Mouse (Mus musculus) MEL-GATA-1-ER (cell line): ENCODE data around the gene Ugt1a6b.
"Not testable (repeated sequence)": the region's sequence is repeated elsewhere in the genome, so short reads cannot be mapped to it uniquely, and the experiment has no call there.

ENCODE experiments used
- DNase-seq: peaks from one replicate; pipeline ENCODE4 v3.0.0-alpha.2; 2012; ENCODE audit warnings: low read depth; ENCODE audit errors: extremely low read depth

Ugt1a6b gene

DNA sequence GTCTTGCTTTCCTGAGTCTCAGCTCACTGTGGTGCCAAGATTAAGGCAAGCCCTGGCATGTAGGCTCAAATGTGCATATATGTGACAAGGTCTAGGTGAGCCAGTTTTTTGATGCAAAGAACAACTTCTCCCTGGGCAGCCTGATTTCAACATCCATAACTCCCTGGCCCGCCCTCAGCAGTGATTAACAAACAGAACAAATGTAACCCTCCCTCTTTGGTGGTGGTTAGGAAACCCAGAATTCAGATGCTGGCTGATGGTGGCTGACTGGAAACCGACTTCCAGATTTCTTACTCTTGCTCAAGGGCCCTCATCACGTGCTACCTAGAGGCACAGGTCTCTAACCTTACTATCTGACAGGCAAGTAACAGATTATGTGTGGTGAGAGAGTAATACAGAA lies at the start of gene Ugt1a6b:
TSS of gene Ugt1a6b (plus strand) at position 234 of the 400 bp plus-strand sequence.
- DNase-seq = not testable (repeated sequence)

DNA sequence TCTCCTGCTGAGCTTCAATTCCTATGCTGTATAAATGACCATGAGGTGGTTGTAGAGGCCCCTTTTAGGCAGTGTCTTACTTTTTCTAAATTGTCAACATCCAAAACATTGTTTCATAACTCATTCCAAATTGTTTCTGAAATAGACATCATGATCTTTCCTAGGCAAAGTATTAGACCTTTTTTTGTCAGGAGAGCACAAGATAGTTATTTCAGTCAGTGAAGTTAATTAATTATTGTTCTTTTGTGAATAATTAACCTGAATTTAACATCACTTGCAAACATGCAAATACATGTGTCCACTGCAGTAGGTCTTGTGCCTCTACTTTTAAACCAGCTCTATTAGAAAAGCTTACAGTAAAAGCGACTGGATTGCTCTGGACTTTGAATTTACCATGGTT lies 48.0 kb upstream of the Ugt1a6b start, which contains the start of gene Ugt1a10:
TSS of gene Ugt1a10 (plus strand) at position 301 of the 400 bp plus-strand sequence.
- no peak for DNase-seq

DNA sequence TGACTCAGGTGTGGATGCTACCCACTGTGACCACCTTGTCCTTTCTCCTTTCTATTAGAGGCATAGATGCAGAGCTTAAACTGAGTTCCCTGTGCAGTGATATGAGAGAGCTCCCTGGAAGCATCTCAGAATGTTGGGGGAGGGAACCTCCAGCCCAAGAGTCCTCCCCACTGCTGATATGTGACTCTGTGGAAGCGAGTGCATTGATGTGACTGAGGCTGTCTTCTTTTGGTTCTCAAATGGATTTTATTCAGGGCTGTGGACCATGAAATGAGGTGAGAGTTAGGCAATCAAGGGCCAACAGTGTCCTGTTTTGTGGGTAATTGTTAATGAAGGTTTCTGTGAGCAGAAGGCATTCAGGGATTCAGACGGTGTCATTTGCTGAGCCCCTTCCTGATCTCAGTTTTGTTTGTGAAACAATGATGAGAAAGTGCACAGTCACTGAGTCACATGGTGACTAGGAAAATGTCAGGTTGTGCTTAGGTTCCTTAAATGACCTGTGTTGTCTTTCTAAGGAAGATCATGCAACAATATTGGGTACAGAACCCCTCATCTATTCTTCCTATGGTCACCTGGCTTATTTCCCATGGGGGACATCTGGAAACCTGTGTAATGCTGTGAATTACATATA lies 36.5 kb upstream of the Ugt1a6b start:
- DNase-seq = not testable (repeated sequence)

DNA sequence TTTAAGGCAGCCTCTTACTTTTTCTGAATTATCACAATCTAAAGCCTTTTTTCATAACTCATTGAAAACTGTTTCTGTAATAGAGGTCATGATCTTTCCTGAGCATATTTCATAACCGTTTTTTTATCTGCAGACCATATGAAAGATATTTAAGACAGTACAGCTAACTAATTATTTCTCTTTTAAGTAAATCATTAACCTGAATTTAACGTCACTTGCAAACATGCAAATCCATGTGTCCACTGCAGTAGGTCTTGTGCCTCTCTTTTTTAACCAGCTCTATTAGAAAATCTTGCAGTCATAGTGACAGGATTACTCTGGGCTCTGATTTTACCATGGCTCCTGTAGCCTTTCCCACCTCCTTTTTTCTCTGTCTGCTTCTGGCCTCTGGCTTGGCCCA lies 32.6 kb upstream of the Ugt1a6b start, which contains the start of gene Ugt1a9:
TSS of gene Ugt1a9 (plus strand) at position 306 of the 400 bp plus-strand sequence.
- DNase-seq = no peak

DNA sequence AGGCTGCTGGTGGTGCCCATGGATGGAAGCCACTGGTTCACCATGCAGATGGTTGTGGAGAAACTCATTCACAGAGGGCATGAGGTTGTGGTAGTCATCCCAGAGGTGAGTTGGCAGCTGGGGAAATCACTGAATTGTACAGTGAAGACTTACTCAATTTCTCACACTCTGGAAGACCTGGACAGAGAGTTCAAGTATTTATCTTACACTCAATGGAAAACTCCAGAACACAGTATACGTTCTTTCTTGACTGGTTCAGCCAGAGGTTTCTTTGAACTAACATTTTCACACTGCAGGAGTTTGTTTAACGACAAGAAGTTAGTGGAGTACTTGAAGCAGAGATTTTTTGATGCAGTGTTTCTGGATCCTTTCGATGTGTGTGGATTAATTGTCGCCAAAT lies 32.1 kb upstream of the Ugt1a6b start:
- DNase-seq = no peak

DNA sequence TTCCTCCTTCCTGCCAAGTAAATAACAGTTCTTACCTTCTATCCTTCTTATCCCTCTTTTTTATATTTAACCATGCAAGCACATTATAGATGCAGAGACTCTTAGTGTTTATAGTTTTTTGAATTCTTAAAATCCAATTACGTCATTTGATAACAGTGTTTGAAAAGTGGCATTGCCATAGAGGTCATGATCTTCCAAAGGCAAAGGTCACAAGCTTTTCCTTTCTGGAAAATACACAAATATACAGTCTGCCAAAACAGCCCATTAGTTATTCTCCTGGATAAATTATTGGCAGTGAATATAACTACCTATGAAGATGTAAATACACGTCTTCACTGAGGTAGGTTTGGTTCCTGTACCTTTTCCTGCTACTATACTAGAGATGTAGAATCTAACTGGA lies 28.6 kb upstream of the Ugt1a6b start:
- no peak for DNase-seq

DNA sequence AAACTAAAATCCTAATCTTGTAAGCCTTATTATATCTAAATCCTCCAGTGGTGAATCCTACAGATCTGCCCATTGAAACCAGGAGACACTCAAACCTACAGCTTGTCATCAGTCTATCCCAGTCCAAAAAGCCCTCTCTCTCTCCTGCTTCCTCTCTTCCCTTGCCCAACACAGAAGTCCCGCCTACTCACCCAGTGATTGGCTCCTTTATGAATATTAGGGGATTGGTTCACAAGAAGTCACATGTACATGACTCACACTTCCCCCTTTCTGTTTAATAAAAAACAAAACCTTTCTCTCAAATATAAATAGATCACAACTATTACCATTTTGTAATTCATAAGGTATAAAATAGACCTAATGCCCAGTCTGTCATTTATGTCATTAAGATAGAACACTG lies 25.9 kb upstream of the Ugt1a6b start:
- DNase-seq = peak; percentile 18

DNA sequence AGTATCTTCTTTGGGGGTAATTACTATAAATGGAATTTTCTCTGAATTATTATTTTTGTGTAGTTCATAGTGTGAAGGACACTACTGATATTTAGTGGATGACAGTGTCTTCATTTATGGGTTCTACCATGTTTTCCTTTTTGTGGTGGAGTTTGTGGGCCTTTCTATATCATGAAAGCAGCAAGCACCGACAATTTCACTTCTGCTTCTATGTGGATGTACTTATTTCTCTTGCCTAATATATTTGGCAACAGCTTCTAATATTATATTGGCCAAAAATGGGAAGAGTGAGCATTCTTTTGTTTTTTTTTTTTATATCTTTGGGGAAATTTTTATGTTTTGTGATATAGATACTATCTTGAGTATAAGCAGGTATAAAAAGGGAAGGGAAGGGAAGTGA lies 21.4 kb upstream of the Ugt1a6b start:
- no peak for DNase-seq

DNA sequence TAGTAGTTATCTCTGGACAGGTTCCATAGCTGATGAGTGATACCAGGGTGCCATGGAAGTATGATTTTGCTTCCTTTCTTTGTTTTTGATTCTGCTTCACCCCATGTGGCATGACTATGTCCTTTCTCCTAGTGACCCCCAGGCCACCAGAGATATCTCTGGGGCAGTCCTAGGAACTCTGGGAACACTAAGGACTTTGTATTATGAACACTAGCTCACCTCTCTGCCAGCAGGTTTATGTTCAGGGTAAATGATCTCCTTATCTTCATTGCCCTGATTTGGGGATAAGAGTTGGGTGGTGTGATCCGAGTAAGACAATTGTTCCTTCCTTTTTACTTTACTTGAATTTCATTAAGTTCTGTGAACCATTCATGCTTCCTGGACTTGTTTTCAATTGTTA lies 16.9 kb upstream of the Ugt1a6b start:
- DNase-seq = no peak

DNA sequence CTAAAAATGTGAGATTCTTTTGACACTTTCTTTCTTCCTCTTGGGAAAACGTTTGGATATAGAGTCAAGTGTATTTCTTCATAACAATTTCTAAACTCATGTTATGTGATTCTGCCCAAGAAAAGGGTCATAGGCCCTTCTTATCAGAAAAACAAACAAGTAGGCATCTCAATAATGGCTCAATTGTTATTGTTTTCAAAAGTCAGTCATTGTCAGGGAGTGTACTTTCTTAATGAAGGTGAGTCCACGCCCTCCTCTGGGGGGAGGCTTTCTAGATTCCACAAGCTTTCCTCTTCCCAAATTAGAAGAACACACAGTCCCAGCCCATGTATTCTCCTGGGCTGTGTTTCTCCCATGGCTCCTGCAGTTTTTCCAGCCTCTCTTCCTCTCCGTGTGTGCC lies 15.5 kb upstream of the Ugt1a6b start, which contains the start of gene Ugt1a8:
TSS of gene Ugt1a8 (plus strand) at position 301 of the 400 bp plus-strand sequence.
- DNase-seq = no peak

DNA sequence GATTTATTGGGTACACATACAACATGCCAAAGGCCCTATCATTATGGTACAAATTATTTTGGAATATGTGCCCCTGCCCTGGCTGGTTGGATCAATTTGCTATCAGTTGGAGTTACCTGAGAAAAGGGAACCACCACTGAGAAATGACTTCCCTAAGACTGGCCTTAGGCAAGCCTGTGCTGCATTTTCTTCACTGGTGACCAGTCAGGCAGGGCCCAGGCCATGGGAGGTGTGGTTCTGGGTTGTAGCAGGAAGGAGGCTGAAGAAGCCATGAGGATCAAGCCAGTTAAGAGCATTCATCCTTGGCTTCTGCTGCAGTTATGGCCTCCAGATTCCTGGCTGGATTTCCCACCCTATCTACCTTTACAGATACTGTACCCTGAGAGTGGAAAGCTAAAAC lies 10.7 kb upstream of the Ugt1a6b start:
- DNase-seq = no peak

DNA sequence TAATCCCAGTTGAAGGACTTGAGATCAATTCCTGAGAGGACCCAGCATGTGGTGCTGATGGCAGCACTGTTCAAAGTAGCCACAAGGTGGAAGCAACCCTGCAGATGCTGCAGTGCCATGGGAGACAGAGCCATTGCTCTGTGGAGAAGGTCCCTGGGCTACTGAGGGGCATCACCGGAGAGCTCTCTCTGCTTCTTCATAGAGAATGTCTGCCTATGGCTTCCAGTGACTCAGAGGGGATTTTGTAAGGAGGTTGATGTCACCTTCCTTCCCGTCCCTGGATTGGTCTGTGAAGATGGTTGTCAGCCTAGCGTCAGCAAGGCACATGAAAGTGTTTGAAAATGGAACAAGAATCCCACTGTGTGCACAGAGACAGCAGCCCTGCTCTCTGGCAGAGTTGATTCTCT lies 8.8 kb upstream of the Ugt1a6b start:
- peak; percentile 2 for DNase-seq

DNA sequence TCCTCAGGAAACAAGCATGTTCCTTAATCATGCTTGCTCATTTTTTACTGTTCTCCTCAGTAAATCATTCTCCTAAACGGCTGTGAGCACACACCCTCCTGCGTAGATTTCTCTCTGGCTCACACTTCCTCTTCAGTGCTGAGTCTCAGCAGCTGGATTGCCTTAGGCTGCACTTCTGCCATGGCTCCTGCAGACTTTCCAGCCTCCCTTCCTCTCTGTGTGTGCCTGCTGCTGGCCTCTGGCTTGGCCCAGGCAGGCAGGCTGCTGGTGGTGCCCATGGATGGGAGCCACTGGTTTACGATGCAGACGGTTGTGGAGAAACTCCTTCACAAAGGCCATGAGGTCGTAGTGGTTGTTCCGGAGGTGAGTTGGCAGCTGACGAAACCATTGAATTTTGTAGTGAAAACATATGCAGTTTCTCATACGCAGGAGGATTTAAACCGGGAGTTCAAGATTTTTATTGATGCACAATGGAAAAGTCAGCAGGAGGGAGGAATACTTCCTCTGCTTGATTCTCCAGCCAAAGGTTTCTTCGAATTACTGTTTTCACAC lies 8.0 kb upstream of the Ugt1a6b start, which contains the start of gene Ugt1a7c:
TSS of gene Ugt1a7c (plus strand) at position 122 of the 552 bp plus-strand sequence.
- DNase-seq = peak; percentile 26

DNA sequence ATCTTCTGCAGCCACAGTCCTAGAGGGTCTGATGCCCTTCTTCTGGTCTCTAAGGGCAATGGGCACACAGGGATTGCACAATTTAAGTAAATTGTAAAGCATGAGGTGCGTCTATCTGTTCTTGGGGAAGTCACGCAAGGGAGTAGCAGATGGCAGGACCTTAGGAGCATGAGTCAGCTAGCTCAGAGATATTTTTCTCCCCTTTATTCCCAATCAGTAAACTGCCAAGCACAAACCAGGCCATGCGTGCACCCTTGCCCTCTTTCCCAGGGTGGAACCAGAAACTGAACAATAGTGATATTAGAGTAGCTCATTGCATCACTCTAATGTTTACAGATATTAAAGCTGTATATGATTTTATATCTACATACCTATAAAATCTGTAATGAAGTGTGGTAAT lies 4.5 kb upstream of the Ugt1a6b start:
- DNase-seq = not testable (repeated sequence)

DNA sequence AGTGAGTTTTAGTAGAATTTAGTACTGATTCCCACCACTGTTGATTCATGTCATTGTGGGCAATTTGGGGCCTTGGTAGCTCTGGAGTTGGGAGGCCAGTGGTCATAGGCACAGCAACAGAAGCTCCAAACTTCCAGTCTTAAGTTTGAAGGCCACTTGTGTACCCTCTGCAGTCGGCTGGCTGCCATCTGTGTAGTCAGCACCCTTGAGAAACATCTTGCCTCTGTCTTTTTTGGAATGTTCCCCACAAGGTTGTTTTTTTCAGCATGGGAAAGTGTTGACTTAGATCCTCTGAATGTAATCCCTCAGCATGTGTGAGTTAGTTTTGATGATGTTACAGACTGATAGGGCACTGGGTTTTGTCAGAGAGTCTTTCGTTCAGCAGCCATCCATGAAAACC lies 3.4 kb upstream of the Ugt1a6b start:
- not testable (repeated sequence) for DNase-seq

DNA sequence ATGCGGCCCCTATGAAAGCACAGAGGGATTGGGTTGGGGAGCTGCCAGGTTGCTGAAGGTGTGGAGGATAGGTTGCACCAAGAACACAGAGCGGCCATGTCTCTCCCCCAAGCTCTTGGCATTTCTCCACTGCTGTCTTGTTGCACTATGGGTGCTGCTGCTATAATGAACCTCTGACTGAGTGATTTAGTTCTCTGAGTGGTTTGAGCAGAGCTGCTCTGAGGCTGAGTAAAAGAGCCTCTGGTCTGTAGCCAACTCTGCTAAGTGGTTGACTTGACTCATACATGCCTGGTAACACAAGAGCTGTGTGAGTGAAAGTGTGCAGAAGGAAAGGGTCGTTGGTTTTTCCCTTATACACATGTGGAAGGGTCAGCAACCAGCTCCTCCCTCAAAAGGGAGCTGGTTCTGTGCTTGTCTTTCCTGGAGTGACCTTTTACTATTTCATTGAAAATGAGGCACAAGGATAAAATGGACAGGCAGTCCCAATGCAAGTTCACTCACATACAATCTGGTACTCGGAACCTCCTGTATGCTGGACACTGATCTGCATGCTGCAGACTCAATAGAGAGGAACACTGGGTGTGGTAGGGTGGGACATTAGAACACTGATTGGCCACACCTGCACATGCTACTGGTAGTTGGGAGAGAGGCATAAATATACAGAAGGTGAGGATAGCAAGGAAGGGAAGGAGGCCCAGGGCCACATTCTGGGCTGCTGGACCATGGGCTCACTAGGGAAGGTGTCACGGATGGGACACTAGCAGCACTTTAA lies 831 bp downstream of the Ugt1a6b start:
- not testable (repeated sequence) for DNase-seq

DNA sequence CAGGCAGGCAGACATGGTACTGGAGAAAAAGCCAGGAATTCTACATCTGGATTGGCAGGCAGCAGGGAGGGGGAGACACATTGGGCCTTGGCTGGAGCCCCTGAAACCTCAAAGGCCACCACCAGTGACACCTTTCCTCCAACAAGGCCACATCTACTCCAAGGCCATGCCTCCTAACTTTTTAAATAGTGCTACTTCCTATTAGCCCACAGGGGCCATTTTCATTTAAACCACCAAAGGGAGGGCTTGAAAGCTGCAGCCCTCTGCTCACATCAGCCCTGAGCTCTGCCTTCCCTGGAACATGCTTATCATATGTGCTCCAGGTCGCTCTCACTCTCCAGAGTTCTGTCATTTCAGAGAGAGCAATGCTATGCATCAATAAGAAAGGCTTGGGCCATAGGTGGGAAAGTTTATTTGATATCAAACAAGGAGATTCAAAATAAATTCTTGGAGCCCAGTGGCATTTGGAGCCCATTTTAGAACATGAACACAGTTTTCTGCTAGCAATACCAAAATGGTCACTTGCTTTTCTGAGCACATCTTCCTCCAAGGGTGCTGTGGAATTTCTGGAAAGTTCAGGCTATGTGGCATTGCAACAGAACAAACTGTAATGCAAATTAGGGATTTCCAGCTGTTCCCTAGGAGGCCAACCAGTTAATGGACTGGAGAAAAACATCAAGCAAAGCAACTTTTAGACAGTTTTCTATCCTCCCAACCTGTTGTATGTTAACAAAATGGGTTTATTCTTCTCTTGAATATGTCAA lies 1.8 kb downstream of the Ugt1a6b start:
- no peak for DNase-seq

DNA sequence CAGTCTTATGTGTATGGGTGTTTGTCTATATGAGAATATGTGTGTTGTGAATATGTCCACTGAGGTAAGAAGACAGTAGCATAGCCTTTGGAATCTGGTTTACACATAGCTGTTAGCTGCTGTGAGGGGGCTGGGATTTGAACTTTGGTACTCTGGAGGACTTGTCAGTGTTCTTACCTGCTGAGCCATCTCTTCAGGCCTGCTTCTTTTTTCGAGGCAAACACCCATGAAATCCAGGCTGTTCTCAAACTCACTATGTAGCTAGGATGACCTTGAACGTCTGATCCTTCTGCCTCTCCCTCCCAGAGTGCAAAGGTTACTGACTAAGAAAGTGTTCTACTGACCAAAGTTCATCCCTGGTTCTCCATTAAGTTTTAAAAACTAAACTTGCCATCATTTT lies 2.6 kb downstream of the Ugt1a6b start:
- DNase-seq = no peak

DNA sequence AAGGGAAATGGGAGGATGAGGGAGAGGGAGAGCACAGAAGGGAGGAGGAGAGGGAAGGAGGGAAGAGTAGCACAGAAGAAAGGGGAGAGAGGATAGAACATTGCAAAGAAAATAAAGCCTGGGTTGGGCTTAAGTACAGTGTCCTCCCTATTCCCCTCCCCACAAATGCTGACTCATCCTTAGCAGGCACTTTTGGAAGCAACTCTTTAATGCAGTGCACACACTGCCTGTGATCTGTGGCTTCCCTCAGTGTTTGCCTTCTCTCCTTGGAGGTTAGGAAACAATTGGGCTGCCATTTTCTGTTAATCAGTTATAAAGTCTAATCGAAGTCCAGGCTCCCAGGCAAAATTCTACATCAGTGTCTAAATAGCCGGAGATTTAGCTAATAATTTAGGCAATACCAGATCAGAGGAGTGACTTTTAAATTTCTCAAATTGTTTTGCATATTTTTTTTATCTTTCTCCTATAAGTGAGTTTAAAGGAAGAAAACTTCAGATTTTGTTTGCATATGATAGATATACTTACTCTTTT lies 6.0 kb downstream of the Ugt1a6b start:
- DNase-seq = not testable (repeated sequence)

DNA sequence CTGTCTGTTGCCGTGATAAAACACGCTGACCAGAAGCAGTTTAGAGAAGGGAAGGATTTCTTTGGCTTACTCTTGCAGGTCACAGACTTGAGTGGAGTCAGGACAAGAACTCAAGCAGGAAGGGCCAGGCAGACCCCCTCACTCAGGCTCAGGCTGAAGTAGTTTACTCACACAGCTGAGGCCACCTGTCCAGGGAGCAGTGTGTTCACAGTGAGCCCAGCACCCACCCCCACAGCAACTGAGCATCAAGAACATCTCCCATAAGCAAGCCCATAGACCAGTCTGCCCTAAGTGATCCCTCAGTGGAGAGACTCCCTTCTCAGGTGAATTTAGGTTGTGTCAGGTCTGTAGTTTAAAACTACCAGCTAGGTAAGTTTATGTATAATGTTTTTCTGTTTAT lies 6.6 kb downstream of the Ugt1a6b start:
- DNase-seq = not testable (repeated sequence)

DNA sequence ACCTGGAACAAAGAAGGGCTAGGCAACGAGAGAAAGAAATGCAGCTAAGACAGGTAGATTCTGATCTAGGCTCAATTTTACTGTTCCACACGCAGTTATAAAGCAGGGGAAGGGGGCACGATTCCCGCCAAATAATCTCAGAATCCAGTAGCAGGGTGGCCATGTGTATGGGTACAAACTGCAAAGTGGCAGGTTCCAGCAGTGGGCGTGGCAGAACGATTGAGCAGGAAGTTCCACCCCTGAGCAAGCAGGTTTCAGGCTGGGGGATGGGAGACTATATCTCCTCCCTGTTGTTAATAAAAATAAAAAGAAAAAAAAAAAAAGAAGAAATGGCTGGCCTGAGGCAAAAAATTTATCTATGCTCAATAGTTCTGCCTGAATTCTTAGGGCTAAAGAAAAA lies 9.7 kb downstream of the Ugt1a6b start:
- DNase-seq = not testable (repeated sequence)
